Mouse (Mus musculus): Measurements from ENCODE around the gene Mrgprf. TPM values are rescaled to one million over a fixed set of nuclear protein-coding genes. Genes with fewer than 3 reads are reported as not detected.
A peak's percentile ranks its signal among the peaks of the same experiment; 100 is the strongest.

Gene Mrgprf
- polyA plus RNA-seq, 1 experiment from 2014 or later: 9.3 TPM

DNA sequence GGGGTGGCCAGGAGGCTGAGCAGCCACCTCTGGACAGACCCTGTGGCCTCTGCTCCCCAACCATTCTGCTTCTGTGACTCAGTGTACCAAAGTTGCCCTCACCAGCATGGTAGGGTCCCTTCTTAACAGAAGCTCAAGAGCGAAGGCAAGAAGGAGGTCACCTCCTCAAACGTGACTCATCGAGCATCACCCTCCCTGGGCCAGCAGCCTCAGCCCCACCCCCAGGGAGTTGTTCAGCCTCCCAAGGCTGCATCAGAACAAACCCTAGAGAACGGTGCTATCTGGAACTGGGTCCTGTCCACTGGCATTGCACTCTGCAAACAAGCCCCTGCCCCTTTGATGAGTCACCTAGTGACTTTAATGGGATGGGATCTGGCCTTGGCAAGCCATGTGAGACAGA lies 8.2 kb downstream of the Mrgprf start:
- no peak for DNase-seq (ENCODE audit: low spot score)
- ATAC-seq (ENCODE audit: low FRiP score, low TSS enrichment): 0 out of 2 replicates have a peak, but pooled peaks have one; percentile 16
- H3K4me1 ChIP-seq (replicated peaks; ENCODE audit: control insufficient read depth, insufficient read depth): no peaks in the 10 kb centered on the region
- no peak for TF ChIP-seq EP300 (optimal IDR thresholded peaks at IDR 0.05)
- no peak for TF ChIP-seq CTCF (IDR thresholded peaks at IDR 0.05; ENCODE audit: low read depth)
- H3K27me3 ChIP-seq (ENCODE audit: control insufficient read depth, insufficient read depth, low read length): no peaks in the 10 kb centered on the region
- H3K4me3 ChIP-seq (ENCODE audit: low read depth, low read length): no peak overlapping the region
- WGBS: 45% methylated on average over 4 of the region's 4 CpGs
- H3K36me3 ChIP-seq (ENCODE audit: control insufficient read depth, insufficient read depth, low read length): no peaks in the 10 kb centered on the region
- no peak overlapping the region for H3K9ac ChIP-seq (ENCODE audit: low read length)
- no peak overlapping the region for H3K27ac ChIP-seq (replicated peaks)
- no peaks in the 10 kb centered on the region for H3K9me3 ChIP-seq (ENCODE audit: control insufficient read depth, low read length)
- H3K4me2 ChIP-seq (replicated peaks; ENCODE audit: low read depth): no peak overlapping the region

DNA sequence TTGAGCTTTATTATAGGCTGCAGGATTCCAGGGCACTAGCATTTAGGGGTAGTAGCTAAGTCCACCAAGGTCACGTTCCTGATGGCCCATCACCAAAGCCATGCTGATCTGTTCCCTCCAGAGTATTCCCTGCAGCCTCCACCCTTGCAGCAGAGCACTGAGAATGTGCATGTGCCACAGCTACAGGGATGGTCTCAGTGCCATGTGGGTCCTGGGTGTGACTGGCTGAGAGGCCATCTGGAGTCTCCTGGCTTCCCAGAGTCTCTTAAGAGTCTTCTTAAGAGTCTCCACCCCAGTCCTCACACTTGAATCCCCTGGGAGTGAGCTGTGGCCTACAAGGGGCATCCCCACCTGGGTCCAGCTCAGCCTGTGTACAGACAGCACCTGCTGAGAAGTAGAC lies 9.2 kb downstream of the Mrgprf start:
- Histone ChIP-seq H3K4me3 (ENCODE audit: low read depth, low read length) (no peak overlapping the region), H3K27ac (replicated peaks) (no peak overlapping the region), H3K36me3 (ENCODE audit: control insufficient read depth, insufficient read depth, low read length) (no peaks in the 10 kb centered on the region), H3K4me2 (replicated peaks; ENCODE audit: low read depth) (no peak overlapping the region), H3K27me3 (ENCODE audit: control insufficient read depth, insufficient read depth, low read length) (no peaks in the 10 kb centered on the region), H3K9ac (ENCODE audit: low read length) (no peak overlapping the region), H3K9me3 (ENCODE audit: control insufficient read depth, low read length) (no peaks in the 10 kb centered on the region), H3K4me1 (replicated peaks; ENCODE audit: control insufficient read depth, insufficient read depth) (no peaks in the 10 kb centered on the region)
- TF ChIP-seq EP300 (optimal IDR thresholded peaks at IDR 0.05) (no peak), CTCF (IDR thresholded peaks at IDR 0.05; ENCODE audit: low read depth) (no peak)
- ATAC-seq (ENCODE audit: low FRiP score, low TSS enrichment) (no peak), DNase-seq (ENCODE audit: low spot score) (no peak)
- WGBS: 77% methylated on average over 1 of the region's 1 CpGs

DNA sequence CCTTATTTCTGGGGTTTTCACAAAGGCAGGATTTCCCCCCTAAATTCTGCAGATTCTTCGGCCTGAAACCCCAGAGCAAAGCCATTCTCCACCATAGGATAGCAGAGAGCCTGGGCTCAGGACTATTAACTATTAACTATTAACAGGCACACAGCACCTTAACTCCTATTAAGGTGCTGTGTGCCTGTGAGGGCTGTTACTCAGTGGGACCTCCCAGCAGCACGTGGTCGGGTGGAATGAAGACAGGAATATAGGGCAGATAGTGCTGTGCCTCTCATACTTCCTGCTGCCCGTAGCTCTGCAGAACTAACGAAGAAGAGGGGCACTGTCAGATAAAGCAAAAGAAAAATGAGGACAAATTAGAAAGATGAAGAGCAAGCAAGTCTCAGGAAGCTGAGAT lies 9.9 kb downstream of the Mrgprf start:
- no peak overlapping the region for H3K4me3 ChIP-seq (ENCODE audit: low read depth, low read length)
- H3K4me2 ChIP-seq (replicated peaks; ENCODE audit: low read depth): no peak overlapping the region
- H3K9ac ChIP-seq (ENCODE audit: low read length): no peak overlapping the region
- DNase-seq (ENCODE audit: low spot score) (no peak), ATAC-seq (ENCODE audit: low FRiP score, low TSS enrichment) (no peak)
- H3K36me3 ChIP-seq (ENCODE audit: control insufficient read depth, insufficient read depth, low read length): no peaks in the 10 kb centered on the region
- no peak for TF ChIP-seq EP300 (optimal IDR thresholded peaks at IDR 0.05)
- TF ChIP-seq CTCF (IDR thresholded peaks at IDR 0.05; ENCODE audit: low read depth): no peak
- 63% methylated on average over 5 of the region's 5 CpGs for WGBS
- H3K9me3 ChIP-seq (ENCODE audit: control insufficient read depth, low read length): no peaks in the 10 kb centered on the region
- no peaks in the 10 kb centered on the region for H3K4me1 ChIP-seq (replicated peaks; ENCODE audit: control insufficient read depth, insufficient read depth)
- H3K27me3 ChIP-seq (ENCODE audit: control insufficient read depth, insufficient read depth, low read length): no peaks in the 10 kb centered on the region
- H3K27ac ChIP-seq (replicated peaks): no peak overlapping the region

DNA sequence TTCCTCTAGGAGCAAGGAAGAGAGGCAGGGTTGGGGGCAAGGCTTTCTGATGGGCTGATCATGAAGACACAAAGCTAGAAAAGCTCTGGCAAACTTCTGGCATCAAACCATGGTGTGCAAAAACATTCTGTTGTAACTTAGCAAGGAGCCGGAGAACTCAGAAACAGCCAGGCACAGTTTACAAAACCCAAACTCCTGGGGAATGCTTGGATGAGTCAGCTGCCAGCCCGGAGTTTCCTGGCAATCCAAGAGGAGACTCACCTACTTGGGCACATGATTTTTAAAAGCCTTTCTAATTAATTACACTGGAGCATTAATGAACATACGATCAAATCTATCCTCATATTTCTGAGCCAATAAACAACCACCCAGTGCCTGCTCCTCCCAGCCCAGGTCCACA lies 11.5 kb downstream of the Mrgprf start:
- DNase-seq (ENCODE audit: low spot score) (no peak), ATAC-seq (ENCODE audit: low FRiP score, low TSS enrichment) (no peak)
- Histone ChIP-seq H3K27me3 (ENCODE audit: control insufficient read depth, insufficient read depth, low read length) (no peaks in the 10 kb centered on the region), H3K4me1 (replicated peaks; ENCODE audit: control insufficient read depth, insufficient read depth) (no peaks in the 10 kb centered on the region), H3K9ac (ENCODE audit: low read length) (no peak overlapping the region), H3K9me3 (ENCODE audit: control insufficient read depth, low read length) (no peaks in the 10 kb centered on the region), H3K4me2 (replicated peaks; ENCODE audit: low read depth) (no peak overlapping the region), H3K27ac (replicated peaks) (no peak overlapping the region), H3K4me3 (ENCODE audit: low read depth, low read length) (no peak overlapping the region), H3K36me3 (ENCODE audit: control insufficient read depth, insufficient read depth, low read length) (no peaks in the 10 kb centered on the region)
- TF ChIP-seq CTCF (IDR thresholded peaks at IDR 0.05; ENCODE audit: low read depth): no peak
- no peak for TF ChIP-seq EP300 (optimal IDR thresholded peaks at IDR 0.05)
- 55% methylated on average over 3 of the region's 3 CpGs for WGBS

DNA sequence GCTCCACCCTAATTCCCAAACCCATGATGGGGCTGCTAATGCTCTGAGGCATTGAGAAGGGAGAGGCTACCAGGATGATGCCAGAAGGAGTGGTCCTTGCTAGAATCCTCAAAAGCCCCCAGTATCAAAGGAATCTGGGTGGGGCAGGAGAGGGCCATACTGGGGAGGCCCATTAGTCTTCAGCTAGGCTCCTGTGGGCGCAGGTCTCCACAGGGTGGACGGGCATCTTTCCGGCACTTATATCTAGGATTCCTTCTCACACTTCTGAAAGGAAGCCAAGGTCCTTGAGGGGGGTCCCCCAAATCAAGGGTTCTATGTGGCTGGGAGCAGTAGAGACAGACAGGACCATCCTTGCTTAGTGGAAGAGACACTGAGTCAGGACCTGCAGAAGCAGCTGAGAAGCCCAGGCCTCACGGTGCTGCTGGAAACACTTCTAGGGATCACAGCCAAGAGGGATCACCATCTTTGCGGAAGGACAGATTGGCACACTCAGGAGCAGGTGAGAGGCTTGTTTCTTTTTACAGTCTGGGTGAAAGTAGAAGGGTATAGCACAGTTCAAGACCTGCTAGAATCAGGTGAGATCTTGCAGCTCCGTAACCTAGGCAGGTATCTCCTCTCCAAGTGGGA lies 14.3 kb downstream of the Mrgprf start, which contains the start of gene Mrgprd:
Gene Mrgprd, plus strand, starts transcription at position 51 of the 627 bp plus-strand sequence.
- no peak for ATAC-seq (ENCODE audit: low FRiP score, low TSS enrichment)
- TF ChIP-seq EP300 (optimal IDR thresholded peaks at IDR 0.05) (no peak), CTCF (IDR thresholded peaks at IDR 0.05; ENCODE audit: low read depth) (no peak)
- no peak within 1 kb of the TSS for H3K4me2 ChIP-seq (replicated peaks; ENCODE audit: low read depth)
- no peak within 1 kb of the TSS for H3K4me3 ChIP-seq (ENCODE audit: low read depth, low read length)
- no peak within 1 kb of the TSS for H3K9ac ChIP-seq (ENCODE audit: low read length)
- no peaks in the 10 kb centered on the region for H3K36me3 ChIP-seq (ENCODE audit: control insufficient read depth, insufficient read depth, low read length)
- H3K9me3 ChIP-seq (ENCODE audit: control insufficient read depth, low read length): no peaks in the 10 kb centered on the region
- H3K27me3 ChIP-seq (ENCODE audit: control insufficient read depth, insufficient read depth, low read length): no peaks in the 10 kb centered on the region
- no peaks in the 10 kb centered on the region for H3K4me1 ChIP-seq (replicated peaks; ENCODE audit: control insufficient read depth, insufficient read depth)
- WGBS: 85% methylated on average over 6 of the region's 6 CpGs
- H3K27ac ChIP-seq (replicated peaks): no peak within 1 kb of the TSS
- DNase-seq (ENCODE audit: low spot score): no peak

DNA sequence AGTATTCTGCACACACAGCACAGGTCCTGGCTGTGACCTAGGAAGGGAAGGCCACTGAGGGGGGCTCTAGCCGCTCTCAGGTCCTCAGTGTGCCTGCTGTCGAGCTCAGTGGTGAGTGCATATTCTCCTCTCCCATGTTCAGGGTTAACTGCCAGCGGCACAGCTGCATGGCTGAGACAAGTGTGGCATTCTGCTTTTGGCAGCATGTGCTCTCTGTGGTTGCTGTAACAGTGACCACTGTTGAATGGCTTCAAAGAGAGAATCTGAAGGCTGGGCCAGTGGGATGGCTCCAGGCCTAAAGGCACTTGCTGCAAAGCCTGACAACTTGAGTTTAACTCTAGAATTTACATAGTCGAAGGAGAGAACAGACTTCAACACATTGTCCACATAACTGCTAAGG lies 16.9 kb downstream of the Mrgprf start:
- Histone ChIP-seq H3K4me3 (ENCODE audit: low read depth, low read length) (no peak overlapping the region), H3K9me3 (ENCODE audit: control insufficient read depth, low read length) (no peaks in the 10 kb centered on the region), H3K27ac (replicated peaks) (no peak overlapping the region), H3K4me2 (replicated peaks; ENCODE audit: low read depth) (no peak overlapping the region), H3K27me3 (ENCODE audit: control insufficient read depth, insufficient read depth, low read length) (no peaks in the 10 kb centered on the region), H3K4me1 (replicated peaks; ENCODE audit: control insufficient read depth, insufficient read depth) (no peaks in the 10 kb centered on the region), H3K36me3 (ENCODE audit: control insufficient read depth, insufficient read depth, low read length) (no peaks in the 10 kb centered on the region), H3K9ac (ENCODE audit: low read length) (no peak overlapping the region)
- no peak for TF ChIP-seq EP300 (optimal IDR thresholded peaks at IDR 0.05)
- no peak for TF ChIP-seq CTCF (IDR thresholded peaks at IDR 0.05; ENCODE audit: low read depth)
- DNase-seq (ENCODE audit: low spot score) (no peak), ATAC-seq (ENCODE audit: low FRiP score, low TSS enrichment) (no peak)
- 71% methylated on average over 4 of the region's 4 CpGs for WGBS
